Comparison of ENCODE assay signal across 8 mouse cellular contexts in genomic region chr13:37513206-37513904, GRCm38 (mm10).
DNase-seq lines count a peak whose midpoint lies in the region; ATAC-seq and TF ChIP-seq lines count a peak whose summit lies in the region.

No protein-coding gene starts in this region.

- no peaks in the 10 kb centered on the region for H3K36me3 ChIP-seq in lung, embryonic 15.5 days
- H3K36me3 ChIP-seq in forebrain, embryonic 14.5 days (ENCODE audit: control insufficient read depth, insufficient read depth, low read length) = no peaks in the 10 kb centered on the region
- H3K36me3 ChIP-seq in limb, embryonic 12.5 days = no peaks in the 10 kb centered on the region
- H3K36me3 ChIP-seq in small intestine, adult 2 months (ENCODE audit: control insufficient read depth, insufficient read depth, low read length) = no peaks in the 10 kb centered on the region

- peak overlapping the region; percentile 42; the same call in 1 of the 2 replicates for H3K4me2 ChIP-seq in lung, embryonic 15.5 days
- peak overlapping the region; percentile 38 for H3K4me2 ChIP-seq in forebrain, embryonic 14.5 days (ENCODE audit: low read length)
- H3K4me2 ChIP-seq in limb, embryonic 12.5 days = peak overlapping the region; percentile 43; the same call in 1 of the 2 replicates

- no peak for ATAC-seq in lung, embryonic 15.5 days (ENCODE audit: borderline replicate concordance, extremely low read depth, low FRiP score, low TSS enrichment)
- ATAC-seq in forebrain, embryonic 14.5 days = 0 out of 2 replicates have a peak, but pooled peaks have one; percentile 1
- ATAC-seq in limb, embryonic 12.5 days (ENCODE audit: insufficient number of reproducible peaks, insufficient read depth, low FRiP score, low TSS enrichment, low read depth) = no peak

- H3K27ac ChIP-seq in lung, embryonic 15.5 days = peak overlapping the region; percentile 88
- peak overlapping the region; percentile 68 for H3K27ac ChIP-seq in forebrain, embryonic 14.5 days (ENCODE audit: low read depth, low read length)
- H3K27ac ChIP-seq in limb, embryonic 12.5 days = peak overlapping the region; percentile 64
- peak overlapping the region; percentile 57 for H3K27ac ChIP-seq in small intestine, adult 2 months (ENCODE audit: insufficient read depth, low read depth, low read length)

- no peak overlapping the region for H3K9ac ChIP-seq in lung, embryonic 15.5 days
- H3K9ac ChIP-seq in forebrain, embryonic 14.5 days (ENCODE audit: low read length) = peak overlapping the region; percentile 43; the same call in 1 of the 2 replicates
- H3K9ac ChIP-seq in limb, embryonic 12.5 days (replicated peaks) = no peak overlapping the region

- no peak for TF ChIP-seq POLR2A in small intestine, adult 2 months (IDR thresholded peaks at IDR 0.05; ENCODE audit: low read depth, low read length)

- no peaks in the 10 kb centered on the region for H3K9me3 ChIP-seq in lung, embryonic 15.5 days
- H3K9me3 ChIP-seq in forebrain, embryonic 14.5 days (replicated peaks; ENCODE audit: control insufficient read depth, low read length) = no peaks in the 10 kb centered on the region
- H3K9me3 ChIP-seq in limb, embryonic 12.5 days = no peaks in the 10 kb centered on the region

- 8% methylated on average over 2 of the region's 2 CpGs for WGBS in lung, embryonic 15.5 days
- WGBS in forebrain, embryonic 14.5 days = 38% methylated on average over 2 of the region's 2 CpGs
- 55% methylated on average over 2 of the region's 2 CpGs for WGBS in limb, embryonic 12.5 days
- WGBS in small intestine, adult 2 months = 12% methylated on average over 2 of the region's 2 CpGs

- no peak overlapping the region for H3K4me3 ChIP-seq in lung, embryonic 15.5 days
- no peak overlapping the region for H3K4me3 ChIP-seq in forebrain, embryonic 14.5 days (ENCODE audit: low read depth, low read length)
- H3K4me3 ChIP-seq in limb, embryonic 12.5 days (replicated peaks) = no peak overlapping the region
- no peak overlapping the region for H3K4me3 ChIP-seq in small intestine, adult 2 months (ENCODE audit: low read depth, low read length)

- H3K27me3 ChIP-seq in lung, embryonic 15.5 days = no peaks in the 10 kb centered on the region
- H3K27me3 ChIP-seq in forebrain, embryonic 14.5 days (replicated peaks; ENCODE audit: control insufficient read depth, insufficient read depth, low read length) = no peaks in the 10 kb centered on the region
- H3K27me3 ChIP-seq in limb, embryonic 12.5 days = no peaks in the 10 kb centered on the region
- no peaks in the 10 kb centered on the region for H3K27me3 ChIP-seq in small intestine, adult 2 months (ENCODE audit: control insufficient read depth, insufficient read depth, low read length)

- no peak for DNase-seq in lung, postnatal 10 days
- DNase-seq in forebrain, embryonic 14.5 days (ENCODE audit: low spot score) = no peak
- no peak for DNase-seq in right cerebral cortex, adult 2 months (ENCODE audit: low spot score in 2 of 2)
- no peak for DNase-seq in B cell, adult 2 months
- no peak for DNase-seq in gastrocnemius, postnatal 4 days (ENCODE audit: low spot score in 2 of 2)

- TF ChIP-seq CTCF in small intestine, adult 2 months (IDR thresholded peaks at IDR 0.05; ENCODE audit: extremely low read depth, insufficient read length, insufficient replicate concordance, low read depth, low read length) = no peak

- H3K4me1 ChIP-seq in lung, embryonic 15.5 days = peaks cover 48% of the 10 kb centered on the region
- peaks cover 19% of the 10 kb centered on the region for H3K4me1 ChIP-seq in forebrain, embryonic 14.5 days (ENCODE audit: control insufficient read depth, insufficient read depth, low read length)
- H3K4me1 ChIP-seq in limb, embryonic 12.5 days (replicated peaks) = peaks cover 29% of the 10 kb centered on the region
- peaks cover 32% of the 10 kb centered on the region for H3K4me1 ChIP-seq in small intestine, adult 2 months (ENCODE audit: control insufficient read depth, insufficient read depth, insufficient read length, low read length)
